Mouse (Mus musculus) cerebellum, adult 9-10 months (tissue): ENCODE measurements at regions not wholly inside any gene's neighbourhood (a gene's known extent, or its start where the extent isn't known, plus 50 kb on each side); places are given as distances from the start of the nearest gene placed in this dataset.

Experiments used
- DNase-seq: peaks from one replicate; pipeline ENCODE4 v3.0.0; 2022

GRCm38 (mm10) chr3:147041201-147041600 is 189.0 kb downstream of the Ttll7 start:
- no peak for DNase-seq

- no peak for DNase-seq
Observed at GRCm38 (mm10) chr3:147042911-147043310, 190.7 kb downstream of the Ttll7 start.

- DNase-seq, result no peak
Observed at GRCm38 (mm10) chr3:147046634-147047033, 194.5 kb downstream of the Ttll7 start.

GRCm38 (mm10) chr3:147054157-147054838 is 202.1 kb downstream of the Ttll7 start:
- DNase-seq, result no peak

GRCm38 (mm10) chr3:147057874-147058273 is 205.7 kb downstream of the Ttll7 start:
- no peak for DNase-seq

GRCm38 (mm10) chr3:147060659-147061058 is 208.5 kb downstream of the Ttll7 start:
- DNase-seq, result no peak

- no peak for DNase-seq
Observed at GRCm38 (mm10) chr3:147062451-147062850, 210.3 kb downstream of the Ttll7 start.

GRCm38 (mm10) chr3:147063578-147064442 is 211.6 kb downstream of the Ttll7 start:
- no peak for DNase-seq

GRCm38 (mm10) chr3:147064443-147064868 is 212.3 kb downstream of the Ttll7 start:
- DNase-seq, result no peak

- DNase-seq, result no peak
Observed at GRCm38 (mm10) chr3:147070972-147071371, 218.8 kb downstream of the Ttll7 start.

GRCm38 (mm10) chr3:147080197-147080596 is 228.0 kb downstream of the Ttll7 start:
- no peak for DNase-seq

GRCm38 (mm10) chr3:147080768-147081448 is 228.7 kb downstream of the Ttll7 start:
- no peak for DNase-seq

GRCm38 (mm10) chr3:147081763-147082162 is 229.6 kb downstream of the Ttll7 start:
- no peak for DNase-seq

GRCm38 (mm10) chr3:147082255-147082943 is 230.2 kb downstream of the Ttll7 start:
- no peak for DNase-seq

- no peak for DNase-seq
Observed at GRCm38 (mm10) chr3:147083374-147083773, 231.2 kb downstream of the Ttll7 start.

GRCm38 (mm10) chr3:147083823-147084222 is 231.7 kb downstream of the Ttll7 start:
- no peak for DNase-seq

- no peak for DNase-seq
Observed at GRCm38 (mm10) chr3:147084624-147085189, 232.5 kb downstream of the Ttll7 start.

- DNase-seq, result no peak
Observed at GRCm38 (mm10) chr3:147088171-147088570, 236.0 kb downstream of the Ttll7 start.

GRCm38 (mm10) chr3:147089716-147090115 is 237.5 kb downstream of the Ttll7 start:
- DNase-seq, result no peak

- DNase-seq, result no peak
Observed at GRCm38 (mm10) chr3:147092188-147093075, 240.3 kb downstream of the Ttll7 start.

- DNase-seq, result no peak
Observed at GRCm38 (mm10) chr3:147093076-147093380, 240.9 kb downstream of the Ttll7 start.

GRCm38 (mm10) chr3:147096179-147096578 is 244.0 kb downstream of the Ttll7 start:
- no peak for DNase-seq
